Mouse (Mus musculus): ENCODE measurements around the gene Arpc2.

The Arpc2 gene

DNA sequence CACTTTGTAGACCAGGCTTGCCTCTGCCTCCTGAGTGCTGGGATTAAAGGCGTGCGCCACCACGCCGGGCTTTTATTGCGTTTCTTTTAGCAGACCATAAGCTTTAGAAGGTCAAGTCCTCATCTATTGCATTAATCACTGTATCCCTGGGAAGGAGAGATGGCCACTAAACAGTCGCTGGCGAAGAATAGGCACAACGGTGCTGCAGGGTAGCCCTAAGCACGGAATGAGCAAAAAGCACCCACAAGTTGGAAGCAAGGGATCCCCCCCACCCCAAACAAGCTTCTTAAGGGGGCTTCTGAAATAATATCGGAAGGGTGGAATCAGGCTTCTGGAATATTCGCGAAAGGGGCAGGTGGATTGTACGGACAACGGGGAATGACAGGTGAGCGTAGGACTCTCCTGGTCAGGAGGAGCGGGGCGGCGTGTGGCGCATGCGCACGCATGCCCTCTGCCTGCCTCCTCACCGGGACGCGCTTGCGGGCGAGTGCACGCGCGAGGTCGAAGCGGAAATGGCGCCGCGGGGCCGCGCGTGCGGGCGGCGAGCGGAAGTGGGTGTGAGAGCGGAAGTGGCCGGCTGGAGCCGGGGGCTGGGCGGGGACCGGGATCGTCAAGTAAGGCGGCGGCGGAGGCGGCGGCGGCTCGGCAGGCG is at the start of gene Arpc2:
Arpc2 (plus strand) TSS at position 147 of the 652 bp plus-strand sequence.
- DNase-seq (ENCODE audit: low spot score in 2 of 2): peak; percentile 97

DNA sequence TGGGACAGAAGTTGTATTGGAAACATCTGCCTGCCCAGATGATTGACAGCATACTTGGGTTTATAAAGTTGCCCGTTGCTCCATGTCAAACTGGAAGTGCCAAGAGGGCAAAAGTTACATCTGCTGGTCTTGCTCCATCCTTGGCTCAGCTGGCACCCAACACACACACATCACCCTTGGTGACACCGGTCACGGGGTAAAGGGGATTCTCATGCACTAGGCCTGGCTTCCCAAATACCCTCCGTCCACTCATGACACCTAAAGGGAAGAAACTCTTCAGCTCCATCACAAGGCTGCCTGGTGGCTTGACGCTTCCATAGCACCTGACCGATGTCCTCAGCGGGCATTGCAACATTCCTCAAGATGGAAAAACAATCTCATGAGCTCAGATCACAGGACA is 45.4 kb upstream of the Arpc2 start:
- DNase-seq (ENCODE audit: low spot score in 2 of 2): no peak

DNA sequence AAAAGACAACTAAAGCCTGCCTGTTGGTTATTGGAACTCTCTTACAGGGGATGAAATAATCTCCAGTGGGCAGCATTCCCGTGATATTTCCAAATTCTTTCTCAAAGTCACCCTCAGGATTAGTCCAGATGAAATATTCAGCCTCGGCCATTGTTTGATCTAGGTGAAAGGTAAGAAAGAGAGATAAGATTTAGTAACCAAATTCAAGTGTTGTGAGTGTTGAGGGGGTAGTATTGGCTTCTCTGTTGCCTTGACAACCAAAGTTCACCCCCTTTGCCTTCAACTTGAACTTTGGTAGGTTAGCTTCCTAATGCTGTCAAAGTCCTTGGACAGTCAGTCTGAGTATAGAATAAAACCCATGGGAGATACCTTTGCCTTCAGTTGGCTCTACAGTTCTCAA is 43.2 kb upstream of the Arpc2 start:
- no peak for DNase-seq (ENCODE audit: low spot score in 2 of 2)

DNA sequence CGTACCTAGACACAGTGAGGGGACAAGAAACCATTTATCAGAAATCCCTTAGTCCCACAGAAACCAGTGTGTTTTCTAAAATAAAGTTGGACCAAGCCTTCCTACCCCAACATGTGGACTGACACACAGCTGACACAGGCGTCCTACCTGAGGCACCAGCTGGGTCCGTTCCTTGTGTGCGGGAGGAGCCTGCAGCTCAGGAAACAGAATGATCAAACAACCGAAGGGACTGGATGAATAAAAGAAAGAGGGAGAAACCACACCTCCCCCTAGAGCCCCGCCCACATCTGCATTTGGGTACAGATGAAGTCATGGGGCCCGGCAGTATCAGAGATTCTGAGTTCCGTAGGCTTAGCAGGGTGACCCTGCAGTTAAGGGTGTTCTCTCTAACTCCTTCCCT is 41.4 kb upstream of the Arpc2 start, which contains the start of gene Cxcr1:
Cxcr1 (minus strand) TSS at position 187 of the 400 bp plus-strand sequence.
- no peak for DNase-seq (ENCODE audit: low spot score in 2 of 2)

DNA sequence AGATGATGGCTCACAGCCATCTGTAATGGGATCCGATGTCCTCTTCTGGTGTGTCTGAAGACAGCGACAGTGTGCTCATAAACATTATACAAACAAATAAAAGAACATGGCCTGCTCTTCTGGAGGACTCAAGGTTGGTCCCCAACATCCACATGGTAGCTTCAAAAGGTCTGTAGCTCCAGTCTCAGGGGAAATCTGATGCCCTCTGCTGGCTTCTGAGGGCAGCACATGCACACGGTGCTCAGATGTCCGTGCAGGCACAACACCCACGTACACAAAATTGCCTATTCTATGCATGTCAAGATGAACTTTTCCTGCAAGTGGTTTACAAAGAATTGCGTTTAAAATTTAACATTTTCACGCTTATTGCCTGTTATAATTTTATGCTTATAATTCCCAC is 39.9 kb upstream of the Arpc2 start:
- no peak for DNase-seq (ENCODE audit: low spot score in 2 of 2)

DNA sequence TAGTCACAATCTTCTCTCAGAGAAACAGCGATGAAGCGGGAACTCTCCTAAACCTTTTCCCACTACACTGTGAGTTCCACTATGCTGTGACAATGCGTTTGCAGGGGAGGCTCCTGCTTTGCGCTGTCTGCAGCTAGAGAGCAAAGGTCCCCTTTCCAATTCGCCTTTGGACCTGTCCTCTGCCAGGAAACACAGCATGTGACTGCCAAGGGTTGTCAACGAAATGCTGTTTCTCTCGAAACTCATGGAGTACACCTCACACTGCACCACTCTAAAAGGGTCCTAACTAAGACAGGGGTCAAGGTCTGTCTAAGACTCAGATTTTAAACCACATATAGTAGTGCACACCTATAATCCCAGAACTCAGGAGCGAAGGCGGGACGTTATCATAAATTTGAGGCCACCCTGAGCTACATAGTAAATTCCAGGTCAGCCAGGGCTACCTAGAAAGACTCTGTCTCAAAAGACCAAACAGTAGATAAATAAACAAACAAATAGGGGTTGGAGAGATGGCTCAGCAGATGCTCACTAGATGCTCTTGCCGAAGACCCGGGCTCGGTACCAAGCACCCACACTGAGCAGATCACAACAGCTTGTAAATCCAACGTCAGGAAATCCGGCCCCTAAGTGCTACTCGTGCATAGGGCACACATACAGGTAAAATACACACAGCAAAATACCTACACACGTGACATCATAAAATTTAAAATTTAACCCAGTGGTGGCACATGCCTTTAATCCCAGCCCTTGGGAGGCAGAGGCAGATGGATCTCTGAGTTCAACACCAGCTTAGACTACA is 39.1 kb upstream of the Arpc2 start:
- DNase-seq (ENCODE audit: low spot score in 2 of 2): no peak

DNA sequence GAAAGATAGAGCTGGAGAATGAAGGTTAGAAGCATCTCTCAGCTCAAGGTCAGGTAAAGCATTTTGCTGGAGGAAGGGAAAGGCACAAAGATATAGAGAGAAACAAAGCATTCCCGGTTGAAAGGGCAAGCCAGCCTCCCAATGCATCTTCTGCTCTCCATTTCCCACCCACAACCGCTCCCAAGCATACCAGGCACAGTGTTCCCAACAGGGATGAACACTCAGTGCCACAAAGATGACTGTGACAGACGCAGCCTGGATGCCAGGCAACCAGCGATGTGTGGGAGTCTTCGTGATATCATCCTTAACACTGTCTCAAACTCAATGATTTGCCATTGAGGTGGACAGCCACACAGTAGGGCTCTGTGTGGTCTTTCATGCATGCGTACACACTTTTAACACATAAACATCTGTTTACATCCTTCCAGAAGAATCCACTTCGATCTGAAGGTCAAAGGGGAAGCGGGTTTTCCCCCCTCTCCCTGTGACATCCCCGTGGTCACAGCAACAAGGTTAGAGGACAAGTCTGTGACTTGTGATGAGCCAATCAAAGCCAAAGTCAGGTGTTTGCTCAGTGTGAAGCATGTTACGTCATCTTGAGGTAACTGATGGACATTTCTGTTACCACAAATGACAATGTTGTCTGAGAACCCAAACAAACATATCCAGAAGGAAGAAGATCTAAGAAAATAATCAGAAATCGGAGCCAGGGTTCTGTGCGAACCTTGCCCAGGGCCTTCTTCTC is 38.0 kb upstream of the Arpc2 start:
- DNase-seq (ENCODE audit: low spot score in 2 of 2): peak; percentile 58 to 60

DNA sequence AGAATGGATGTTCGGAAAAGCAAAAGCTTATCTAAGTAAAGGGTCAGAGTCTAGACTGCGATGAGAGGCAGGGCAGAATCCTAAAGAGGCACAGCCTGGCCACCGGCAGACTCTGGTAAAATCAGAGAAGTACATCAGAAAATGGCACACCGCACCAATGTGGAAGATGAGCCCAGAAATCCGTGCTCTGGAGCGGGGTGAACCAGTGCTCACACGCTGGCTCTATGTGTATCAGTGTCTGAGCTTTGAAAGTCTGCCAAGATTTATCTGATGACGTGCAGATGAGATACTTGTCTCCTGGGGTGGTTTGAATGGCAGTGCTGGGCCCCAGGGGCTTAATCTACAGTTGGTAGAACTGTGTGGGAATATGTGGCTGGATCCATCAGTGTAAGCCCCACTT is 36.8 kb upstream of the Arpc2 start:
- no peak for DNase-seq (ENCODE audit: low spot score in 2 of 2)

DNA sequence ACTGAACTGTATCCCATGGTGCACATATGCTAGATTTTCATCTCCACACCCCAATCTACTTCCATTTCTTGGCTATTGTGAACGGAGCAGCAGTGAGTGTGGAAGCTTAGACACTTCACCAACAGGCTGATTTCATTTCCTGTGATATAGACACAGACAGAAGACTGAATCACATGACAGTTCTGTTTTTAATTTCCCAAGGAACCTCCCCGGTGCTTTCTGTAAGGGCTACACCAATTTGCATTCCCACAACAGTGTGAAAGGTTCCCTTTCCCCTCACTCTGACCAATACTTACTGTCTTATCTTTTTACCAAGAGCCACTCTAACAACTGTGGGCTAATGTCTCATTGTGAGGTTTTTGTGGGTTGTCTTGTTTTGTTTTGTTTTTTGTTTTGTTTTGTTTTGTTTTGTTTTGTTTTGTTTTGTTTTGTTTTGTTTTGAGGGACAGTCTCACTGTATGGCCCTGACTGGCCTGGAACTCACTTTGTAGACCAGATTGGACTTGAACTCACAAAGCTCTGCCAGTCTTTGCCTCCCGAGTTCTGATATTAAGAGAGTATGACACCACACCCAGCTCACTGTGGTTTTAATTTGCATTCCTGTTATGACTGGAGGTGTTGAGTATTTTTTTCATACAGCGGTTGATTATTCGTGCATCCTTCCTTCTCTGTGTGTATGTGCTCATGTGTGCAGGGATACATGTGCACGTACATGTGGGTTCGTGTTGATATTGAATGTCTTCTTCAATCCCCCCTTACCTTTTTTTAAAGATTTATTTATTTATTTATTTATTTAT is 34.6 kb upstream of the Arpc2 start:
- DNase-seq (ENCODE audit: low spot score in 2 of 2): no peak

DNA sequence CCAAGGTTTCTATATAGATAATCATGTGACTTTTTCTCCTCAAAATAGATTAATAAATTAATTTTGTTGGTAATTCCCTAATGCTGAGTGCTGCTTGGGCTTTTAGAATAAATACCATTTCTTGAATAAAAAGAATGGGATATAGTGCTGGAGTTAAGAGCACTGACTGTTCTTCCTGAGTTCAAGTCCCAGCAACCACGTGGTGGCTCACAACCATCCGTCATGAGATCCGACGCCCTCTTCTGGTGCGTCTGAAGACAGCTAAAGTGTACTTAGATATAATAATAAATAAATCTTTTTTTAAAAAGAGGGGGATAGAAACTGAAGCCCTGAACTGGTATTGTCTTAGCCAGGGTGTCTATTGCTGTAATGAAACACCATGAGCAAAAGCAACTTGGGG is 32.4 kb upstream of the Arpc2 start:
- DNase-seq (ENCODE audit: low spot score in 2 of 2): no peak

DNA sequence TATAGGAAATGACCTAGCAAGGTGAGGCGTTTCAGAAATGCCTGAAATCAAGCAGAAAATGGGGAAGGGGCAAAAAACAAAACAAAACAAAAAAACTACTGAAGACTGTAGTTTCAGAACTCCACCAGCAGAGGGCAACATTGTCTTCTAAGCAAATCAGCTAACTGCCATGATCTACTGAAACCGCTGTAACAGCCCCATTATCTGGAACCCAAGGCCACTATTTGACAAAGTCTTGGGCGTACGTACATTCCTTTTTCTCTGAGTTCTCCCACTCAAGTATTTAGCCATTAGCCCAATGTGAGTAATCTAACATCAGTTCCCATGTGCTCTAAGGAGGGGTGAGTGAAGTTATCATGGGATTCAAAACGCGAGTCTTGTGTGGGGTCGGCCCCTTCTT is 30.0 kb upstream of the Arpc2 start:
- peak in 1 of 2 experiments; percentile 35 for DNase-seq (ENCODE audit: low spot score in 2 of 2)

DNA sequence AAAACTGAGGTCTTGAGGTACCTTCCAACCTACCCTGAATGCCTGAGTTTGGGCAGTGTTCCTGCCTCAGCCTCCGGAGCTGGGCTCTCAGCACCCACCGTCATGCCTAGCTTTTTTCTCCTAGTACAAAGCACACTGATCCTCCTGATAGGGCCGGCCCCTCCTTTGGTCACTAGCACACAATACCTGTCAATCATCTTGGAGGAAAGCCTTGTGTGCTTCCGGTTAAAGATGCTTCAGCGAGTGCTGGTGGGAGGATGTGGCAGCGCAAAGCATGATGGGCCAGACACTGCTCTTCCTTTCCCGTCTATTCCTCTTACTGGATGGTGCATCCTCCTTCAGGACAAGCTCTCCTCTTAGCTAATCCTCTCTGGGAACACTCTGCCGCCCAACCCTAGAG is 29.2 kb upstream of the Arpc2 start:
- DNase-seq (ENCODE audit: low spot score in 2 of 2): no peak

DNA sequence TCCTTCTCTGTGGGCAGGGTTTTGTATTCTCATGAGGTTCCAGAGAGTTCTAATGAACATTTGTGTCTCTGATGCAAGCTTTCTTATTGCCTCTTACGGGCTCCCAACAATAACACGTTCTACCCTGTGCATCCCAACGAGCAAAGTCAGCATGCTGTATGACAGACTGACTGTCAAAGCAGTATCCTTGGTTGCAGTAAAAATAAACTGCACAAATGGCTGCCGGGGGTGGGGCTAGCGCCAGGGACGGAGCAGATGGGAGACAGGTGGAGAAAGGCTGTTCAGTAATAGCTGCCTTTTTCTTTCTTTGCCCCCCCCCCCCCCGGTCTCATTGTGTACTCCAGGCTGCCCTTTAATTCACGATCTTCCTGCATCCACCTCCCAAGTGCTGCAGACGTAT is 28.0 kb upstream of the Arpc2 start:
- peak; percentile 27 to 45 for DNase-seq (ENCODE audit: low spot score in 2 of 2)

DNA sequence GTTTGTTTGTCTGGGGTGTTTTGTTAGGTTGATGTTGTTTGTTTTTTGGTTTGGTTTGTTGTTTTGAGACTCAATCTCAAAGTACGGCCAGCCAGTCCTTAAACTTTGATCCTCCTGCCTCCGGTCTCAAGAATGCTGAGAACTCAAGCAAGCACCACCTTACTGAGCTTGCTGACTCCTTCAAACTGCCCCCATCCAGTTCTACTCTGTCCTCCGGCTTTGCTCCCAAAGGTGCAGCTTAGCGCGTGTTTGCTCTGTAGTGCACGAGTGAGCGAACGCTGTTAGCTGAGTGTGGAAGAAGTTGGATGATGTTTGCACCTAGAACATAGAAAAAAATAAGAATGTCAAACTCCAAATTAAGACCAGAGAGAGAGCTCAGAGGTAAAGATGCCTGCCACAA is 26.9 kb upstream of the Arpc2 start:
- no peak for DNase-seq (ENCODE audit: low spot score in 2 of 2)

DNA sequence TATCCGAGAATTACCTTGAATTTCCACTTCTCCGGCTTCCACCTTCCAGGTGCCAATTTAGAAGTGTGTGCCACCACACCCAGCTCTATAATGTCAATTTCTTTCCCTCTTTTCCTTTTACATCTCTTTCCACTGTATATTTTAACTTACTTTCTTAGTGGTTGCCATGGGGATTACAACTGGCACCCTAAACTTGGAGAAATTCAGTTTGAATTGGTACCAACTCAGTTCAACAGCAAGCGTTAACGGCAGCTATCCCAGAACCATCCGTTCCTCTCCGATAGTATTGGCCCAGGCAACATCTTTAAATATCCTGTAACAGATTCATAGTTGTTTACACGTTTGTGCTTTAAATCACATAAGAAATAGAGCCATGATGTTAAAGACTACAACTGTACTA is 16.0 kb upstream of the Arpc2 start:
- no peak for DNase-seq (ENCODE audit: low spot score in 2 of 2)

DNA sequence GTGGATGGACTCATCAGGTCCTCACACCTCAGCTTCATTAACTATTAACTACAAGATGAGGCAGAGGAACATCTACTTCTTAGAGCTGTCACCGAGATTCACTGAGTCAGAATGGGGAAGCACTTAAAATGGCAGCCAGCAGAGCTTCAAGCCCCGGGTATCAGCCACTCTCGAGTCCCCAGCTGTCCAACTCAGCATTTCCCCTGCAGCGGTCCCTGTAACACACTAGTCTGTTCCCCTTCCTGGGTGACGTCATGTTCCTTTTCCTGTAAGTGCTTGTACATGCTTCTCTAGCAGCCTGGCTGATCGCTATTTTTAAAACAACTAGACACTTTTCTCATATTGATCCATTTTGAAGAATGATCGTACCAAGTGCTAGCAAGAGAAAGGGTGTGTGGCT is 8.6 kb upstream of the Arpc2 start:
- DNase-seq (ENCODE audit: low spot score in 2 of 2): peak; percentile 29 to 33

DNA sequence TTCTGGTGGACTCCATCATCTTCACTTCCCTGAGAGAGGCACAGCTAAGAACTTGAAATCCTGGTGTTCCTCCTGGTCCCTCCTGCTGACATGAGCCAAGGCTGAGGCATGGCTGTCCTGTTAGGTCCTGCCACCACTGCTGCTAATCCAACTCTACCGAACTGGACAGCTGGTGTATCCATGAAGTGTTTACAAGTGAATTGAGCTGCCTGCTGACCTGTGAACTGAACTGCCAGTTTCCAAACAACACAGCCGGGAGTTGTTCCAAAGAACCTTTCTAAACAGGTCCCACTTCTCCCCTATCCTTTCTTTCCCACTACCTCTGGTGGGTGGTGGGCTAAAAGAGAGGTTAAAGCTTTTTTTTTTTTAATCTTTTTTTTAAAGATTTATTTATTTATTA is 5.9 kb upstream of the Arpc2 start:
- no peak for DNase-seq (ENCODE audit: low spot score in 2 of 2)

DNA sequence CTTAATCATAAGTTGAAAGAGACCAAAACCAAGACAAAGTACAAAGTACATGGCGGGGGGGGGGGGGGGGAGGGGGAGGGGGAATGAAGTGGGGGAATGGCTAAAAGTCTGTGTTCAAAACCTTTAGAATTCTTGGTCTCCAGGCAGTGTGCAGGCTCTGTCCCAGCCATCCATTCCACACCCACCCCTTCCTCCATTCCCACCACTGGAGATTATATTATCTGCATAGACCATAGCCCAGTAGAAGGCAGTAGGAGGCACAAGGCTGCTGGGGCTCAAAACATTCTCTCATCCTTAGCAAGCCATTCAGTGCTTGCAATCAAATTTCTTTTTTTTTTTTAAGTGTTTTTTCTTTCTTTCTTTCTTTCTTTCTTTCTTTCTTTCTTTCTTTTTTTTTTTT is 4.9 kb upstream of the Arpc2 start:
- no peak for DNase-seq (ENCODE audit: low spot score in 2 of 2)

DNA sequence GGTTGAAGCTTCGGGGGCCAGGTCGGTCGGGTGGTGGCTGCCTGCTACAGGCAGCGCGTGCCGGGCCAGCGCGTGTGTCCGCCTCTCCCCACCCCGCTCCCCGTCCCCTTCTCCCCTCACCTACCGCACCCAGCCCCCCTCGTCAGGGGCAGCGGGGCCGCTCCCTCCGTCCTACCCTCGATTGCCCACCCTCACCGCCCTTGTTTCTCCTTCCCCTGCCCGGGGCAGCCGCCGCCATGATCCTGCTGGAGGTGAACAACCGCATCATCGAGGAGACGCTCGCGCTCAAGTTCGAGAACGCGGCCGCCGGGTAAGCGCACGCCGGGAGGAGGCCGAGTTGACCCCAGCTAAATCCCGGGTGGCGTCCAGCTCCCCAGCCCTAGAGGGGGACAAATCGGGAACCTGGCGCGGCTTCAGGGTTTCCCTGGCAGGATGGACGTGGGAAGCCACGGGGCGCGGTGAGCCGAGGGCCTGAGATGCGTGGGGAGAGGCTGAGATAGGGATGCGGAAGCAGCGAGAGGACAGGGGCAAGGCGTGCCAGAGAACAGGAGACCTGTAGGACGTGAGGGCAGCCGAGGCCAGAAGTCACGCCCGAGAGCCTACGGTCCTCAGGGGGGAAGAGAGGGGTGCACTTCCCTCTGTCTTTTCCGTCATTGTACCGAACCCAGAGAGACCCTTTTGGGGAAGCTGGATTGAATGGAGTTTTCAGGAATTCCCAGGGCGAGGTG is 870 bp downstream of the Arpc2 start:
- peak; percentile 36 to 37 for DNase-seq (ENCODE audit: low spot score in 2 of 2)

DNA sequence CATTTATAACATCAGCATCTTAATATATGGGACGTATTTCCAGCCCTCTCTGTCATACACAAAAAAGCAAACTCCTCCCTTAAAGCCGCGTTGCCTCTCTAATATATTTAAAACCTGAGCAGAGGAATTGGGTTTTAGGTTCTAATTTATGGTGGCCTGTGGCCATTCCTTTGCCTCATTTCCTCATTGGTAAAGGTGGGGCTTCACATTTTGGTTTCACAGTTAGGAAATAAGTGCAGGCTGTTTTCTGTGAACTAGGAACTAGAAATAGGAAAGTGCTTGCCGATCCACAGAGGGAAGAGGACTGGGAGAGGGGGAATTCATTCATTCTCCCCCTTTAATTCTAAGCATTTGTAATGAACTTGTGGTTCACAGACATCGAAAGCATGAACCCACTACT is 1.8 kb downstream of the Arpc2 start:
- no peak for DNase-seq (ENCODE audit: low spot score in 2 of 2)

DNA sequence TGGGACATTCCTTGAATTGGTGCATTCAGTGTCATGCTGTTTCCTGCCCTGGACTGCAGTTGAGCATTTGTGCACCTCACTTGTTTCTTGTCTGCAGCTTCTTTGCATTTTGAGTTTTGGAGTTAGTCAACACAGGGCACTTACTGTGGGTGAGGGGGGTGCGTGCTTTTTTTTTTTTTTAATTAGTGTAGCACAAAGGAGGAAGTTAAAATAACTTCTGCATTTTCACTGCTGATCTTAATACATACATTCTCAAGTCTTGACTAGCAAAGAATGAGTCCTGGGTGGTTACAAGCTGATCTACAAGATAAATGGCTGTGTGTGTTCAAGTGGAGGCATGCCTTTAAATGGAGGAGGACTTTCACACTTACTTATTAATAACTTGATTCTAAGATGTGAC is 2.3 kb downstream of the Arpc2 start:
- no peak for DNase-seq (ENCODE audit: low spot score in 2 of 2)
